Mouse (Mus musculus) neural tube, embryonic 15.5 days (tissue): ENCODE data around the gene Cdpf1. TPM values are rescaled to one million over a fixed set of nuclear protein-coding genes. Genes with fewer than 3 reads are reported as not detected.

Experiments used
- ATAC-seq: fragments of 200-750 bp; cut with Nextera tagmentation; 2 replicates; pipeline ENCODE4 v1.8.0; 2017; ENCODE audit warnings: mild to moderate bottlenecking, moderate TSS enrichment, moderate library complexity; ENCODE audit not compliant: low FRiP score
- H3K27ac ChIP-seq: fragments of 300-500 bp; sonication (generic); replicated peaks from 2 replicates; pipeline ENCODE4 v1.5.1; 2015; ENCODE audit warnings: mild to moderate bottlenecking, inconsistent platforms
- H3K27me3 ChIP-seq: fragments of 300-500 bp; sonication (generic); replicated peaks from 2 replicates; pipeline ENCODE4 v1.6.1; 2015; ENCODE audit warnings: inconsistent platforms
- H3K36me3 ChIP-seq: fragments of 300-500 bp; sonication (generic); 2 replicates; pipeline ENCODE4 v1.6.1; 2015; ENCODE audit warnings: inconsistent platforms
- H3K4me1 ChIP-seq: fragments of 300-500 bp; sonication (generic); 2 replicates; pipeline ENCODE4 v1.6.1; 2015; ENCODE audit warnings: inconsistent platforms
- H3K4me2 ChIP-seq: fragments of 300-500 bp; sonication (generic); 2 replicates; pipeline ENCODE4 v1.6.1; 2015; ENCODE audit warnings: inconsistent platforms, mild to moderate bottlenecking, moderate library complexity
- H3K4me3 ChIP-seq: fragments of 300-500 bp; sonication (generic); replicated peaks from 2 replicates; pipeline ENCODE4 v1.5.1; 2015; ENCODE audit warnings: mild to moderate bottlenecking, inconsistent platforms
- H3K9ac ChIP-seq: fragments of 300-500 bp; sonication (generic); replicated peaks from 2 replicates; pipeline ENCODE4 v1.6.1; 2015; ENCODE audit warnings: mild to moderate bottlenecking, inconsistent platforms
- H3K9me3 ChIP-seq: fragments of 300-500 bp; sonication (generic); replicated peaks from 2 replicates; pipeline ENCODE4 v1.6.1; 2016; ENCODE audit warnings: inconsistent platforms
- WGBS: fragments of 180-500 bp; shearing (Covaris S2); methylation state at CpG from one replicate; pipeline ENCODE4 v1.1.7; 2015; ENCODE audit warnings: mixed read lengths; 5-methylcytosine and 5-hydroxymethylcytosine counted together
- polyA plus RNA-seq: library from polyadenylated mRNA; unstranded; fragments of >200 nt; fragmentation: Nextera tagmentation; extraction: Ambion mirVana; gene quantifications from 2 replicates; pipeline ENCODE4 v1.2.1, GENCODE M21; 2015

The Cdpf1 gene
- polyA plus RNA-seq, 1 experiment from 2014 or later, result 22.3 TPM

DNA sequence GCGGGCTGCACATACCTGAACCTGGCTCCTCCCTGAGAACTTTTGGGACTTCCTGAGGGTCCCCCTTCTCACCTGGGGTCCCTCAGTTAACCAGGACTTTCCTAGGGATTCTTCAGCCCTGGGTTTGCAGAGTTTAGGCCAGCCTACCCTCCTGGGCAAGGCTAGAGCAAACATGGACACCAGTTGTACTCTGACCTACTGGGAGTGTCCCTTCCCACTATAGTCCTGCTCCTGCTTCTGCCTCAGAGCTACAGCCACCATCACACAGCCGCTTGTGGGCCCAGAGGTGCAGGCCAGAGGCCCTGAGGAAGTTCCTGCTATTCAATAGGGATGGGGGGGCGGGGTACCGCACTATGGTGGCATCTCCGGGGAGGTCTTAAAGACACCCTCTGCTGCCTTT is 18.0 kb upstream of the Cdpf1 start:
- Histone ChIP-seq H3K9ac (no peak overlapping the region), H3K27me3 (no peaks in the 10 kb centered on the region), H3K4me1 (peaks cover 19% of the 10 kb centered on the region), H3K9me3 (no peaks in the 10 kb centered on the region), H3K36me3 (no peaks in the 10 kb centered on the region), H3K4me2 (no peak overlapping the region), H3K27ac (no peak overlapping the region), H3K4me3 (no peak overlapping the region)
- 74% methylated on average over 5 of the region's 5 CpGs for WGBS
- no peak for ATAC-seq

DNA sequence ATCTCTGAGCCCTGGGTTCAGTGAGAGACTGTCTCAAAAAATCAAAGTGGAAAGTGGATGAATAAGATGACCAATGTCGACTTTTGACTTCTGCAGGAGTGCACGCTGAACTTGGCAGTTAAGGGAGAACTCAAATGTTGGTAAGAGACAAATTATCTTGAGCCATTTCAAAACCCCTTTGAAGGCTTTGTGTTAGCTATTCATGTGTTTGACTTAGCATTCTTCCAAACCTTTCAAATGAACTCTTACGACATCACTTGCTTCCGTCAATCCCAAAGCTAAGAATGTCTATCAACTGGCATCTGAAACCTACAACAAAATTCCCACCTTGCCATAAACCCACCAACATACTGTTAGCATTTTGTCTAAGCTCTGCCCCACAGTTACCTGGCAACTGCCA is 16.6 kb upstream of the Cdpf1 start:
- Histone ChIP-seq H3K36me3 (no peaks in the 10 kb centered on the region), H3K27me3 (no peaks in the 10 kb centered on the region), H3K4me1 (peaks cover 16% of the 10 kb centered on the region), H3K9me3 (no peaks in the 10 kb centered on the region), H3K9ac (no peak overlapping the region), H3K27ac (no peak overlapping the region), H3K4me2 (no peak overlapping the region), H3K4me3 (no peak overlapping the region)
- WGBS, result 88% methylated on average over 4 of the region's 4 CpGs
- ATAC-seq, result no peak

DNA sequence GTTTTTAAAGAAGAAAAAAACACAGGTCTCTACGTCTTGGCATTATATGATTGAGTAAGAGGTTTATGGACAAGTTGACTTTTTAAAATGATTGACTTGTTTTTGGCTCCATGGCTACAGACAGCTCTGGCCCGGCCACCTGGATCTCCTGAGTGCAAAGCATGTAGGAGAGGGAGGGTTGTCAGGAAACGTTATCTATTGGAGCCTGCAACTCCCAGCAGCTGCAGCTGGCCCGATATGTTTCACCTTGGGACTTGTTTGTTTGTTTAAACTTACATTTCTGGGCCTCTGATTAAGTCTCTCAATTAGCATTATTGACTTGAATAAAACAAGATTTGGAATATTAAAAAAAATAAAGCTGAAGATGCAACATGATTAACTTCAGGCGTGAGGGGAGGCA is 15.2 kb upstream of the Cdpf1 start:
- H3K27me3 ChIP-seq, result no peaks in the 10 kb centered on the region
- no peaks in the 10 kb centered on the region for H3K36me3 ChIP-seq
- H3K9me3 ChIP-seq, result no peaks in the 10 kb centered on the region
- no peak overlapping the region for H3K4me3 ChIP-seq
- no peak overlapping the region for H3K4me2 ChIP-seq
- H3K27ac ChIP-seq, result no peak overlapping the region
- no peak for ATAC-seq
- peaks cover 9% of the 10 kb centered on the region for H3K4me1 ChIP-seq
- no peak overlapping the region for H3K9ac ChIP-seq
- WGBS, result 75% methylated on average over 5 of the region's 5 CpGs

DNA sequence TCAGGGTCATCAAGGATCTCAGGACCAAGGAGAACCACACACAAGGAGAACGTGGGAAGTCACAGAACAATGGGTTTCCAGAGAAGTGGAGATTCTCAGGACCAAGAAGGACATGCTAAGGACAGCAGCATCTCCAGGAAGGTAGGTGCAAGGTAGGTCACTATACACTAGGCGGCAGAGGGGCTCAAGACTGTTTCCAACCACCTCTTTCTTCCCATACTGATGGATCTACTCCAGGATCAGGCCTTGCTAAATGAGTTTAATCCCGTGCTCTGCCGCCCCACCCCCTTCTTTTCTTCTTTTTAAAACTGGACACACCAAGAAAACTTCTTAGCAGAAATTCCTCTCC is 10.5 kb upstream of the Cdpf1 start:
- Histone ChIP-seq H3K4me3 (peak overlapping the region; percentile 50), H3K9me3 (0 out of 2 replicates have a peak, but pooled peaks cover 5% of the 10 kb centered on the region), H3K9ac (peak overlapping the region; percentile 67), H3K4me1 (peaks cover 14% of the 10 kb centered on the region), H3K27ac (no peak overlapping the region), H3K27me3 (peaks cover 11% of the 10 kb centered on the region), H3K36me3 (no peaks in the 10 kb centered on the region), H3K4me2 (peak overlapping the region; percentile 96)
- no peak; the same call in 1 of the 2 replicates for ATAC-seq
- WGBS, result 25% methylated on average over 4 of the region's 4 CpGs

DNA sequence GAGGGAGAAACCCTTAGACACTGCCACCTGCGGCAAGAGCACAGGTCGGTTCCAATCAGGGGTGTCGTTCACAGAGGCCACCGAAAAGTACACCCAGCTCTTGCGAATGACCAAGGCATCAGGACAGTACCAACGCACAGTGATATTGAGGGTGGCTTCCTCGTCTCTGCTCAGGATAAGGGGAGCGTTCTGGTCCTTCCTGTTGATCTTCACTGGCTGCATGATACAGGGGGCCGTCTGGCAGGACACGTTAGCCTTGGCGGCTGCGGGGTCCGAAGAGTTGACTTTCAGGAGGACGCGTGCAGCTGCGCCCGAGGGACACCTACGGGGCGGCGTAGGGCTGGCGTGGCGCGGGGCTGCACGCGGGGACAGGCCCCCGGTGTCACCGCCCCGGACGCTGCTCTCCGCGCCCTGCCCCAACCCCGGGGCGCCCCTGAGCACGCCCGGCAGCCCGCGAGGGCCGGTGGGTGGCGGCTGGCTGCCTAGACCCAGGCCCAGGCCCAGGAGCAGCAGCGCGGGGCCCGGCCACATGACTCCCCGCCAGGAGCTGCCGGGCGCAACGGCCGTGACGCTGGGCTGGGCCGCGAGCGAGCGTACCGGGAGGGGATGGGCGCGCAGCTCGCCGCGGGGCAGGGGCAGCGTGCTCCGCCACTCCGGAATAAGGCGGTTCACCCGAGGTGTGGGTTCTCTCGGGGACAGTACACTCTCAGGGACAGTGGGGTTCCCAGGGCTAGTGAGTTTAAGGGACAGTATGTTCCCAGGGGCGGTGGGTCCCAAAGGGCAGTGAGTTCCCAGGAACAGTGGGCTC is 9.9 kb upstream of the Cdpf1 start, which contains the start of gene Pkdrej:
TSS of gene Pkdrej (minus strand) at position 532 of the 808 bp plus-strand sequence.
- ATAC-seq, result peak; percentile 83
- Histone ChIP-seq H3K4me1 (peaks cover 14% of the 10 kb centered on the region), H3K27me3 (peaks cover 11% of the 10 kb centered on the region), H3K9ac (peak within 1 kb of the TSS; percentile 67), H3K27ac (no peak within 1 kb of the TSS), H3K9me3 (0 out of 2 replicates have a peak, but pooled peaks cover 5% of the 10 kb centered on the region), H3K4me2 (peak within 1 kb of the TSS; percentile 96), H3K4me3 (peak within 1 kb of the TSS; percentile 50), H3K36me3 (no peaks in the 10 kb centered on the region)
- 1% methylated on average over 62 of the region's 65 CpGs for WGBS

DNA sequence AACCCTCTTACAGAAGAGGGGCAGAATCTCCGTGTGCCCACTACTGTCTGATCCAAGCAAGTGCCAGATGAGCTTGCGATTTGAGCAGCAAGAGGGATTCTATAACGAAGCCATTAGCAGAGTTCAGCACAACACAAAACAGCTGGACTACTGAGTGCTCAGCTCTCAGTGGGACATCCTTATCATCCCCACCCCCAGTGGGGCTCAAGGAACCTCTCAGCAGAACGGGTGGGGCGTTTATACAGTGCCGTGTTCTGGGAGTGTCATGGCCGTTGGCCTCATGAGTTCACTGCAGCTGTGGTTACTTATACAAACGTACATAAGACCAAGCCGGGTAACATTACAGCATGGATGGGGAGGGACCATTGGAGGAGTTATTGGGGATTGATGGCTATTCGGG is 1.9 kb upstream of the Cdpf1 start:
- Histone ChIP-seq H3K9ac (no peak overlapping the region), H3K4me3 (no peak overlapping the region), H3K36me3 (no peaks in the 10 kb centered on the region), H3K4me2 (no peak overlapping the region), H3K27me3 (no peaks in the 10 kb centered on the region), H3K4me1 (peaks cover 17% of the 10 kb centered on the region), H3K9me3 (0 out of 2 replicates have a peak, but pooled peaks cover 9% of the 10 kb centered on the region), H3K27ac (no peak overlapping the region)
- 76% methylated on average over 10 of the region's 10 CpGs for WGBS
- no peak for ATAC-seq

DNA sequence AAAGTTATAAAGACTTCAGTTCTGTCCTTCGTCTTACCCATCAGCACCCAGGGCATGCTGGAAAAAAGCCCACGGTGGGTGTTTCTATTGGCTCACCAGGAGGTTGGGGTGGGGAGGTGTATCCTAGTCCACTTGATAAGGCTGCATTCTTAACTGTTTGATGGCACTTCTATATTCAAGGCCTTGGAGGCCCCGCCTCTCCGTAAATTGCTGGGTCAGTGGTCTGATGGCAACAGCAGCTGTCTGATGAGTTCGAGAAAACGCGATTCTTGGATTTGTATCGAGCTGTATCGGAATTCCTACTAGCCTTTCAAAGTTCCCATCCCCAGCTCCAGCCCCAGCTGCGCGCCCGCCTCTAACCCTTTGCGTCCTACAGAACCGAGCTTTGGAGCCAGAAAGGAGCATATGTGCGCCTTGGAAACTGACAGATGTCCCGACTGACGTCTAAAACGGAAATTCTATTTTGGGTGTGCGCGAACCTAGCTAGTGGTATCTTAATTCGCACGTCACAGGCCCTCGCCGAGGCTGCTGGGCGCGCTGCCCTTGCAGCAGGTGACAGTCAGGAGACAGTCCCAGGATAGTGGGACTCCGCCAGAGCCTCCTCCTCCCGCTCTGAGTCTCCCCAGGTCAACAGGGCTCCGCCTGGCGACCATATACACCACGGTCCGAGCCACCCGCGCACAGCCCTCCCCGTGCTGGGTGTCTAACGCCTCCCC is 533 bp downstream of the Cdpf1 start:
- peaks cover 17% of the 10 kb centered on the region for H3K4me1 ChIP-seq
- 3% methylated on average over 36 of the region's 36 CpGs for WGBS
- peak; percentile 78; the same call in 1 of the 2 replicates for ATAC-seq
- H3K9me3 ChIP-seq, result 0 out of 2 replicates have a peak, but pooled peaks cover 3% of the 10 kb centered on the region
- H3K36me3 ChIP-seq, result no peaks in the 10 kb centered on the region
- H3K27me3 ChIP-seq, result no peaks in the 10 kb centered on the region
- peak overlapping the region; percentile 94 for H3K27ac ChIP-seq
- H3K4me2 ChIP-seq, result peak overlapping the region; percentile 86
- H3K4me3 ChIP-seq, result peak overlapping the region; percentile 81
- H3K9ac ChIP-seq, result peak overlapping the region; percentile 84

DNA sequence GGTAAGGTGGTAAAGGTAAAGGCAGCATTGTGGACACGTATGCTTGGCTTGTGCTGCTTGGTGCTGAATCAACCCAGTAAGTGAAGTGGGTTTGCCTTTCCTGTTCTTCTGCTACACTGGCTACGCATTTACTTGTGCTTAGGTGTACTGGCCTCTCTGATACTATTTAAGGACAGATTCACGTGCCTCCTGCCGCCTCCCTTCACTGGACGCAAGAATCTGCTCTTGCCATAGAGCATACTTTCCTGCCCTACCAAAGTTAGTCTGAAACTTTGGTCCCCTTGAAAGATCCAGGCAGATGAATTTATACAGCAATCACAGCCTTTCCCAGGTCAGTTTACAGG is 1.1 kb downstream of the Cdpf1 start:
- peak overlapping the region; percentile 84; the same call in 1 of the 2 replicates for H3K9ac ChIP-seq
- H3K4me1 ChIP-seq, result peaks cover 17% of the 10 kb centered on the region
- H3K4me2 ChIP-seq, result peak overlapping the region; percentile 86
- H3K9me3 ChIP-seq, result no peaks in the 10 kb centered on the region
- H3K27ac ChIP-seq, result peak overlapping the region; percentile 94
- no peaks in the 10 kb centered on the region for H3K27me3 ChIP-seq
- H3K4me3 ChIP-seq, result peak overlapping the region; percentile 81
- WGBS, result 84% methylated on average over 5 of the region's 5 CpGs
- no peak for ATAC-seq
- H3K36me3 ChIP-seq, result no peaks in the 10 kb centered on the region

DNA sequence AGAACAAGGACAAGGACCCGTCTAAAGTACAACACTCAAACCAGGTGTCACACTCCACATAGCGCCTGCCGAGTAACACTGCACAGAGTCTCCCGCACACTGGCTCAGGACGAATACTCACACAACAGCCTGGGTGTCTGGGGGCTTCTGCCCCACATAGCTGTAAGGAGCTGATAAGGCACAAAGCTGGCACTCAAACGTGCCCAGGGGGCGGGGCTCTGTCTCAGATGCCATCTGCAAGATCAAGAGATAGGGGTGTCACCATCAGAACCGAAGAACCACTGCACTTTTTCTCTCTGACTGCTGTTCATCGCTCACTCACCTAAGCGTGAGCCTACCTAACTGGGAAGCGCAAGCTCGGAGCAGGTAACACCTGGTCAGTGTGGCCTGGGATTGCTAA is 2.4 kb downstream of the Cdpf1 start:
- no peaks in the 10 kb centered on the region for H3K9me3 ChIP-seq
- H3K4me3 ChIP-seq, result no peak overlapping the region
- ATAC-seq, result no peak
- 91% methylated on average over 12 of the region's 12 CpGs for WGBS
- no peak overlapping the region for H3K4me2 ChIP-seq
- no peak overlapping the region for H3K9ac ChIP-seq
- H3K27ac ChIP-seq, result no peak overlapping the region
- no peaks in the 10 kb centered on the region for H3K27me3 ChIP-seq
- H3K36me3 ChIP-seq, result no peaks in the 10 kb centered on the region
- peaks cover 17% of the 10 kb centered on the region for H3K4me1 ChIP-seq

DNA sequence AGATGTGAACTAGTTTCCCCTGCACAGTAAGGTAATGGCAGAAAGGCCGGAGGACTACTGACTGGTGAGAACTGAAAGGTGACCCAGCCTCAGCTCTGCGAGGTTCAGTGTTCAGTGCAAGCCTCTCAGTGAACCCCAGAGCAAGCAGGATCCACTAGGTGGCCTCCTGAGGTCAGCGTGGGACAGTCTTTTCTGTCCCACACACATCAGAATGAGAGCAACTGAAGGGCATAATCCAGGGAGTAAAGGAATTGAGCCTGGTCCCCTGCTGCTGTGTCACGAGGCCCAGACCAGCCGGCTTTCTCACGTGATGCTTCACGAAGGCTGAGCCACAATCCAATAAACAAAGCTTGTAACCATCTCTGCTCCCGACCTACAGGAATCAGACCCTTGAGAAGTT is 3.1 kb downstream of the Cdpf1 start:
- peaks cover 17% of the 10 kb centered on the region for H3K4me1 ChIP-seq
- no peak overlapping the region for H3K9ac ChIP-seq
- no peaks in the 10 kb centered on the region for H3K36me3 ChIP-seq
- WGBS, result 62% methylated on average over 8 of the region's 8 CpGs
- no peak overlapping the region for H3K4me3 ChIP-seq
- H3K27ac ChIP-seq, result no peak overlapping the region
- no peaks in the 10 kb centered on the region for H3K9me3 ChIP-seq
- H3K27me3 ChIP-seq, result no peaks in the 10 kb centered on the region
- no peak overlapping the region for H3K4me2 ChIP-seq
- no peak for ATAC-seq

DNA sequence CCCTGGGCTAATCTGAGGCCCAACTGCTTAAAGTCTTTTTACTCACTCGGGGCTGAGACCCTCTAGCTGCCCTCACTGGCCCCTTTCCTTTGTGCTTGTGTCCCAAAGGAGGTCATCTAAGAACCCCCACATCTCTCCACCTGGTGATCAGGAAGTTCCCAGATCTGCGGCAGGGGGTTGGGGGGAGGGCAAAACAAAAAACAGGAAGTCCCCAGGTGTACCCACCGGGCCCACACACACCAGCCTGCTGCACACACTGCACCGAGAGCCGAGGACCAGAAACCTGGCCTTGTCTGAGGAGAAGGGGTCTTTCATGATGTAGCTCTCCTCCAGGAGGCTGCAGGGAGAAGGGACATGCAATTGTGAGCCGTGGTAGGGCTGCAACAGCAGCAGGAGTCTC is 3.5 kb downstream of the Cdpf1 start:
- no peak overlapping the region for H3K9ac ChIP-seq
- ATAC-seq, result no peak
- WGBS, result 87% methylated on average over 6 of the region's 6 CpGs

DNA sequence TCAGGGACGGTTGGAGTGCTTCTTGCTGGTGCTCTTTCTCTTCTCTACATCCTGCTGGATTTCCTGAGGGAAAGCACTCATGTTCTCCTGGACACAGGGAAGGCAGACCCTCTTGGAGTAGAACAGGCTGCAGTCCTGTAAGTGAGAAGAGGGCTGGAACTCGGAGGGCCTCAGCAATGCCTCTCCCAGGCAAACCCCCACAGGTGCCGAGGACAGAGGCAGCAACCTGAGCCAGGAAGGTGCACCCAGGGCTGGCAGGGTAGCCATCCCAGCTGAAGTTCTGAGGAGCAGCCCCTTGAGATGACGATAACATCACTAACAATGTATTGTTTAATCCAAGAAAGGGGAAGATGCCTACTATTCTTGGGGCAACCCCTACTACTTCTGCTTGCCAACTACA is 4.1 kb downstream of the Cdpf1 start:
- no peak overlapping the region for H3K27ac ChIP-seq
- no peak overlapping the region for H3K4me2 ChIP-seq
- H3K36me3 ChIP-seq, result no peaks in the 10 kb centered on the region
- no peaks in the 10 kb centered on the region for H3K9me3 ChIP-seq
- no peak overlapping the region for H3K4me3 ChIP-seq
- 85% methylated on average over 4 of the region's 4 CpGs for WGBS
- H3K27me3 ChIP-seq, result no peaks in the 10 kb centered on the region
- no peak overlapping the region for H3K9ac ChIP-seq
- ATAC-seq, result no peak
- peaks cover 16% of the 10 kb centered on the region for H3K4me1 ChIP-seq

More for the DNA sequence above, 3.5 kb downstream of the Cdpf1 start:
- Histone ChIP-seq H3K9me3 (no peaks in the 10 kb centered on the region), H3K27me3 (no peaks in the 10 kb centered on the region), H3K36me3 (no peaks in the 10 kb centered on the region), H3K4me2 (no peak overlapping the region), H3K4me1 (peaks cover 17% of the 10 kb centered on the region), H3K27ac (no peak overlapping the region), H3K4me3 (no peak overlapping the region)
